Mouse (Mus musculus): ENCODE measurements around the gene Kcnn4.

- no peak for TF ChIP-seq CTCF (IDR thresholded peaks at IDR 0.05; ENCODE audit: borderline replicate concordance, insufficient read depth, low read length)
- TF ChIP-seq POLR2A (IDR thresholded peaks at IDR 0.05; ENCODE audit: low read depth, low read length), result no peak
These were observed 36.7 kb downstream of the Kcnn4 start for GRCm38 (mm10) chr7:24406528-24407344.

Measured in embryonic fibroblast, embryonic 13.5 days (primary cell).